ENCODE assay signal across 10 mouse cellular contexts in genomic region chr13:52153576-52153975, GRCm38 (mm10).
DNase-seq lines count a peak whose midpoint lies in the region; ATAC-seq and TF ChIP-seq lines count a peak whose summit lies in the region.
"Had no signal": no experiment of that assay in that cellular context is flagged by ENCODE, and none has a peak within 500 bp of the region (broad histone marks: within the 10 kb centered on the region; RNA-seq: fewer than 3 reads in every experiment).

No protein-coding gene starts in this region.

- no peak overlapping the region for H3K4me3 ChIP-seq in liver, adult 2 months (ENCODE audit: insufficient read depth, low read depth, low read length)
- H3K4me3 ChIP-seq in liver, embryonic 12.5 days = no peak overlapping the region
- H3K4me3 ChIP-seq: limb, embryonic 10.5 days; myocyte had no signal

- no peaks in the 10 kb centered on the region for H3K36me3 ChIP-seq in liver, adult 2 months (ENCODE audit: control insufficient read depth, insufficient read depth, low read length)
- H3K36me3 ChIP-seq in liver, embryonic 12.5 days = no peaks in the 10 kb centered on the region
- H3K36me3 ChIP-seq: limb, embryonic 10.5 days had no signal

- no peaks in the 10 kb centered on the region for H3K79me2 ChIP-seq in liver, adult 2 months (ENCODE audit: control insufficient read depth, insufficient read depth, low read length)

- no peak for TF ChIP-seq POLR2A in liver, adult 2 months (IDR thresholded peaks at IDR 0.05; ENCODE audit: extremely low read depth, insufficient read depth, low read length)

- no peak overlapping the region for H3K4me2 ChIP-seq in liver, embryonic 12.5 days

- ATAC-seq in liver, embryonic 12.5 days = no peak
- peak; percentile 18 for ATAC-seq in granulocyte monocyte progenitor cell, adult 5-6 weeks (replicated peaks; ENCODE audit: poor library complexity, severe bottlenecking)

- 19% methylated on average over 4 of the region's 4 CpGs for WGBS in liver, adult 2 months
- 46% methylated on average over 4 of the region's 4 CpGs for WGBS in liver, embryonic 12.5 days (ENCODE audit: insufficient replicate concordance)

- H3K27me3 ChIP-seq in liver, adult 2 months (ENCODE audit: control insufficient read depth, insufficient read depth, low read length) = no peaks in the 10 kb centered on the region
- no peaks in the 10 kb centered on the region for H3K27me3 ChIP-seq in liver, embryonic 12.5 days (replicated peaks)

- H3K9me3 ChIP-seq in liver, embryonic 12.5 days (replicated peaks) = no peaks in the 10 kb centered on the region
- H3K9me3 ChIP-seq: limb, embryonic 10.5 days had no signal

- peak overlapping the region; percentile 50 for H3K9ac ChIP-seq in liver, adult 2 months (ENCODE audit: low read depth, low read length)
- no peak overlapping the region for H3K9ac ChIP-seq in liver, embryonic 12.5 days

- peak; percentile 37 for DNase-seq in gastrocnemius, postnatal 25 days
- DNase-seq in gastrocnemius, postnatal 10 days = no peak
- DNase-seq in liver, adult 2 months (ENCODE audit: extremely low read depth, low read depth, low spot score) = peak; percentile 97
- DNase-seq in lung, postnatal 14 days = peak; percentile 12
- no peak for DNase-seq in right cerebral cortex, postnatal 36 days (ENCODE audit: low spot score in 2 of 2)
- DNase-seq: thymus, postnatal 36 days had no signal

- peaks cover 26% of the 10 kb centered on the region for H3K4me1 ChIP-seq in liver, adult 2 months (ENCODE audit: control insufficient read depth, insufficient read depth, low read length)
- peaks cover 30% of the 10 kb centered on the region; the same call in 1 of the 2 replicates for H3K4me1 ChIP-seq in liver, embryonic 12.5 days

- peak overlapping the region; percentile 92 for H3K27ac ChIP-seq in liver, adult 2 months (replicated peaks; ENCODE audit: insufficient read depth, low read depth, low read length)
- H3K27ac ChIP-seq in liver, embryonic 12.5 days = no peak overlapping the region
- H3K27ac ChIP-seq: limb, embryonic 10.5 days had no signal

- no peak for TF ChIP-seq CTCF in liver, adult 2 months (IDR thresholded peaks at IDR 0.05; ENCODE audit: low read depth, low read length)

Comparison
In these comparisons a context has a peak if more than half of its experiments do, and no peak if none do; other contexts are left out.
1. DNase-seq: peak in gastrocnemius, postnatal 25 days (single experiment), liver, adult 2 months (single experiment) and lung, postnatal 14 days (single experiment); none in gastrocnemius, postnatal 10 days (single experiment) and right cerebral cortex, postnatal 36 days (0 of 2).